Mouse (Mus musculus) Muller cell, postnatal 12 days (primary cell): ENCODE results near the gene Scamp4.

Source experiments
- DNase-seq: peaks from one replicate; pipeline ENCODE4 v3.0.0-alpha.2; 2015; ENCODE audit errors: inconsistent ontology term

Scamp4 gene

GRCm38 (mm10) chr10:80653156-80653720 is 50.6 kb downstream of the Scamp4 start:
- DNase-seq = peak; percentile 70

DNA sequence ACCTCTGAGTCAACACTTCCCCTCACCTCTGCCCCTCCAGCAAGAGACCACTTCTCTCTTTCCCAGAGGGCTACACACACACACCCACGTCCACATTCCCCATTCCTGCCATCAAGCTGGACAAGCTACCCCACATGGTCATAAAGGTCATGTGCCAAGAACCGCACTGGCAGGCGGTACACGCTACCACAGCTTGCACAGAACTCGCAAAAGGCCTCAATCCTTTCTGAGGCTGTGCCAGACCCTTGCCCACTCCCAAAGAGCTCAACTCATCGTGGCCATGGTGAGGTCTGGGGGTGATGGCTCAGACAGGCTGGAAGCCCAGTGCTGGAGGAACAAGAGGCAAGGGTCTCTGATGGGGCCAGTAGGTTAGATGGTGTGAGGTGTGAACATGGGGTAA is 52.2 kb downstream of the Scamp4 start:
- DNase-seq = no peak

DNA sequence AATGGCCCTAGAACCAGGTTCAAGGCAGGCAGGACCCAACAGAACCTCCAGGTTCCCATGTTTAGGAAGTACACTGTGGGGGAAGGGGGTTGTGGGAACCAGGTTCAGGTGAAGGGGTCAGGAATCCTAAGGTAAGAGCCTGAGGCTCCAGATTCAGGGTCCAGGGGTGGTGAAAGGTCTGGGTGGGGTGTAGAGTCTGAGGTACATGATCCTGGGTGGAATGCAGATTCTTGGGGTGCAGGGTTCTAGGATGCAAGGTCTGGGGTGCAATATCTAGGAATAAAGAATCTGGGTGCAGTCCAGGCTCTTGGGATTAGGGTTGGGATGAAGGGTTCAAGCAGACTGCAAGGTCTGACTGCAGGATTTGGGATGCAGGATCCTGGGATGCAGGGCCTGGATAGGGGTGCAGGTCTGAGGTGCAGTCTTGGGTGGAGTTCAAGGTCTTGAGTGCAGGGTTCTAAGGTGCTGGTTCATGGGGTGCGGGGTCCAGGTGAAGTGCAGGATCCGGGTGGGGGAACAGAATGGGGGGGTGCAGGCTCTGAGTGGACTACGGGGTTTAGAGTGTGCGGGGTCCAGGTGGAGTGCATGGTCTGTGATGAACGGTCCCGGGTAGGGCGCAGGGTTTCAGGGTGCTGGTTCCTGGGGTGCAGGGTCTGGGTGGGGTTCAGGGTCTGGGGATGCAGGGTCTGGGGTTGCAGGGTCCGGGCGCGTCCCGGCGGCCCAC is 52.9 kb downstream of the Scamp4 start:
- no peak for DNase-seq

- DNase-seq = peak; percentile 100
Measured at GRCm38 (mm10) chr10:80656130-80656862, 53.6 kb downstream of the Scamp4 start.

DNA sequence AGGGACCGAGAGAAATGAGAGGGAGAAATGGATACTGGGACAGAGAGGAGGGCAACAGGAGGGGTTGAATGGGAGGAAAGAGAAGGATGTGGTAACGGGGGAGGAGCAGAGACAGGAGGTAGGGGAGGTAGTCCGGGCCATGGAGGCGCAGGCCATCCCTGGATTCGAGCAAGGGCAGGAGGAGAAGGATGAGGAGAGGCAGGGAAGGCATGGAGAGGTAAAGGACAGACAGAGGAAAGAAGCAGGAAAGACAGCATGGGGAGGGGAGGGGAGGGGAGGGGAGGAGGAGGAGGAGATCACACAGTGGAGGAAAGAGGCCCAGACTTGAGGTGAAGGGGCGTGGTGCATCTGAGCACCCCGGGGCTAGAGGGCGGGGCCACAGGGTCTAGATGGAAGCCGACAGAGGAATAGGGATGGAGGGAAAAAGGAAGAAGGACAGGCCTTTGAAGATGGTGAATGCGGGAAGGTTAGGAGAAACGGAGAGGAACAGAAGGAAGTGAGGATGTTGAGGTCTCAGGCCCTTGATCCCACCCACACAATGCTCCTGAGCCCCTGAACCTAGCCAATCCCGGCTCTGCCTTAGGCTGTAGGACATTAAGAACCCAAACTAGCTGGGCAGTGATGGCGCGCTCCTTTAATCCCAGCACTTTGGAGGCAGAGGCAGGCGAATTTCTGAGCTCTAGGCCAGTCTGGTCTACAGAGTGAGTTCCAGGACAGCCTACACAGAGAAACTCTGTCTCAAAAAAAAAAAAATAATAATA is 54.4 kb downstream of the Scamp4 start, which contains the start of gene Btbd2:
Gene Btbd2 (minus strand): TSS at position 209 of the 761 bp plus-strand sequence.
- no peak for DNase-seq

- DNase-seq = no peak
Measured at GRCm38 (mm10) chr10:80658194-80658840, 55.6 kb downstream of the Scamp4 start.

GRCm38 (mm10) chr10:80658841-80659202 is 56.1 kb downstream of the Scamp4 start:
- DNase-seq = no peak

DNA sequence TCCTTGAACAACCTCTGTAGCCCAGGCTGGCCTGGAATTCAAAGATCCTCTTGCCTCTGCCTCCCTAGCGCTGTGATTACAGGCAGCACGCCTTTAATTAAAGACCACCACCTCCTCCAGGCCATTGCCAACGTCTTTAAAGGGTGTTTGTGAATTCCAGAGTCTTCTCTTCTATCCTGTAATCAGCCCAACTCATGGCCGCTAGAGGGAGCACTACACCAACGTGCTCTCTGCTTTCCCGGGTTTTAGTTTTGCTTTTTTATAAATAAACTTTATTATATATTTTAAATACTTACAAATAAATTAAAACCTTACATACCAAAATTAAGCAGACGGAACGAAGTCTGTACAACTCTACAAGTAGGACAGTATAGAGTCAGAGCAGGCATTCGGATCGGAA is 56.5 kb downstream of the Scamp4 start:
- no peak for DNase-seq

GRCm38 (mm10) chr10:80661149-80661548 is 58.5 kb downstream of the Scamp4 start:
- no peak for DNase-seq

DNA sequence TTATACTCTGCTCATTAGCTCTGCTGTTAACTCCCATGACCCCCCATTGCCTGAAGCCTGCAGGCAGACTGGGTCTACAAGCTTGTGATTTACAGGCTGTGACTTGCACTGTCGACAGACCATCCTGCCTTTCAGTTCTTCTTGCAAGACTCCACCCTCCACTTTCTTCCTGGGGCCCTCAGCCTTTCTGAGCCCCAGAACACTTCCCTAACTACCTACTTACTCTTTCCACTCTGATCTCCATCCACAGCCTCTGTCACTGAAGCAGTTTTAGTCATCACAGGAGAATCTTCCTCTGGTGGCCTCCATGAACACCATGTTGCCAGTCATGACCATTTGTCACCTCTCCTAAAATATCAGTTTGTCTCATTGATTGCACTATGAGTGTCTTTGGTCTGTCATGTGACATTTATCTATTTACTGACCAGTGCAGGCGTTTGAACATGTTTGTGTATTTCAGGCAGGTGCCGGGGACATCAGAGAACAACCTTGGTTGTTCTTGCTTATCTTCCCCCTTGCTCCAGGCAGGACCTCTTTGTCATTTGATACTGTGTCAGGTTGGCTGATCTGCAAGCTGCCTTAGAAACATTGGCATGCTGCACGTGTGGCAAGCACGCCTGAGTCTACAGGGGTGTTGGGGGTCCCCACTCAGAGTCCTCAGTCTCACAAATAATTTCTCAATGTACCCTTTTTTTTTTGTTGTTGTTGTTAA is 61.0 kb downstream of the Scamp4 start:
- no peak for DNase-seq

- peak; percentile 87 for DNase-seq
Measured at GRCm38 (mm10) chr10:80664197-80665015, 61.7 kb downstream of the Scamp4 start.

DNA sequence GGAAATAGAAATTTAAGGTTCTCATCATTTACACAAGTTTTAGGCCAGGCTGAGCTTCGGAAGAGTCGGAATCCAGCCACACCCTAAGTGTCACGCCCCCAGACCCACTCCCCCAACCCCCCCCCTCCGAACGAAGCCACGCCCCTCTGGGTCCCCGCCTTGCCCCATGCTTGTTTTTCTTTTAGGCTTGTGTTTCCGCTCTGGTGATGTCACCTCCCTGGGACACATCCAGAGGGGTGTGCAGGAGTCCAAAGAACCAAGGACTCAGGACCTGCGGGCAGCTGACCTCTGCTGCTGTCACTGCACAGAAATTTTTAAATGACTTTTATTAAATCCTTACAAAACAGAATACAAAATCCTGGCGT is 62.3 kb downstream of the Scamp4 start:
- DNase-seq = peak; percentile 78
